Mouse (Mus musculus) intestine, postnatal 0 days (tissue): ENCODE measurements at regions not wholly inside any gene's neighbourhood (a gene's known extent, or its start where the extent isn't known, plus 50 kb on each side); places are given as distances from the start of the nearest gene placed in this dataset.

Source experiments
- ATAC-seq: fragments of 200-750 bp; cut with Nextera tagmentation; 2 replicates; pipeline ENCODE4 v1.8.0; 2017; ENCODE audit warnings: mild to moderate bottlenecking, moderate TSS enrichment, moderate library complexity
- H3K27ac ChIP-seq: fragments of 300-500 bp; sonication (generic); 2 replicates; pipeline ENCODE4 v1.5.1; 2014; ENCODE audit warnings: mild to moderate bottlenecking, low read depth, low read length, moderate library complexity
- H3K27me3 ChIP-seq: fragments of 300-500 bp; sonication (generic); replicated peaks from 2 replicates; pipeline ENCODE4 v1.6.1; 2014; ENCODE audit warnings: low read length, mixed read lengths; ENCODE audit not compliant: control insufficient read depth, insufficient read depth
- H3K36me3 ChIP-seq: fragments of 300-500 bp; sonication (generic); 2 replicates; pipeline ENCODE4 v1.6.1; 2014; ENCODE audit warnings: mild to moderate bottlenecking, moderate library complexity; ENCODE audit not compliant: control insufficient read depth, insufficient read depth
- H3K4me1 ChIP-seq: fragments of 300-500 bp; sonication (generic); replicated peaks from 2 replicates; pipeline ENCODE4 v1.6.1; 2014; ENCODE audit warnings: antibody characterized with exemption, low read length, mixed read lengths; ENCODE audit not compliant: control insufficient read depth, insufficient read depth
- H3K4me2 ChIP-seq: fragments of 300-500 bp; sonication (generic); replicated peaks from 2 replicates; pipeline ENCODE4 v1.6.1; 2014; ENCODE audit warnings: low read depth, mild to moderate bottlenecking, moderate library complexity
- H3K4me3 ChIP-seq: fragments of 300-500 bp; sonication (generic); 2 replicates; pipeline ENCODE4 v1.5.1; 2014; ENCODE audit warnings: low read depth, low read length
- H3K9ac ChIP-seq: fragments of 300-500 bp; sonication (generic); 2 replicates; pipeline ENCODE4 v1.6.1; 2014; ENCODE audit warnings: mild to moderate bottlenecking, low read depth, low read length
- H3K9me3 ChIP-seq: fragments of 300-500 bp; sonication (generic); 2 replicates; pipeline ENCODE4 v1.6.1; 2016; ENCODE audit warnings: mixed run types; ENCODE audit not compliant: control insufficient read depth
- CTCF ChIP-seq: sonication (generic); IDR thresholded peaks from 2 replicates; pipeline ENCODE4 v1.5.1; 2016; ENCODE audit warnings: low read depth, mild to moderate bottlenecking, control low read depth, antibody characterized with exemption, moderate library complexity
- WGBS: fragments of 180-500 bp; shearing (Covaris S2); extraction: QIAGEN DNeasy Blood & Tissue Kit; methylation state at CpG from one replicate; pipeline ENCODE4 v1.1.7; 2014; 5-methylcytosine and 5-hydroxymethylcytosine counted together

DNA sequence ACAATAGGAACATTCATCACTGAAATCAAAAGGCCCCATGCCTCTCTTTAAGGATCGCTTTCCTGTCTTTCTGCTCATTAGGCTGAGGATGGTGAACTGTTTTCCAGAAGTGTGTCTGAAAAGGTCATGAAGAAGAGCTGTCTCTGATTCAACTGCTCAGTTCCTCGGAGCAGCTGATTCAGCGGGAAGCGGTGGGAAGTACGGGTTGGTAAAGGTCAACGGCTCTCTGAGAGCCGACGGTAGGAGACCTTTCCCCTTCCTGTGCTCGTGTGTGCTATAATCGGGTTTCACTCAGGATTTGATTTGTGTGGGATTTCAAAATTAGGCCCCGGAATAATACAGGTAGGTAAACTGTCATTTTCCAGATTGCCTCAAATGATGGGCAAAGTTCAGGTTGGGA is 210.5 kb downstream of the Kcnrg start:
- WGBS, result 53% methylated on average over 11 of the region's 11 CpGs
- no peaks in the 10 kb centered on the region for H3K36me3 ChIP-seq
- no peak overlapping the region for H3K27ac ChIP-seq
- no peaks in the 10 kb centered on the region for H3K27me3 ChIP-seq
- H3K4me3 ChIP-seq, result no peak overlapping the region
- H3K9me3 ChIP-seq, result no peaks in the 10 kb centered on the region
- TF ChIP-seq CTCF, result no peak
- H3K4me1 ChIP-seq, result no peaks in the 10 kb centered on the region
- no peak overlapping the region for H3K9ac ChIP-seq
- no peak overlapping the region for H3K4me2 ChIP-seq
- ATAC-seq, result no peak

DNA sequence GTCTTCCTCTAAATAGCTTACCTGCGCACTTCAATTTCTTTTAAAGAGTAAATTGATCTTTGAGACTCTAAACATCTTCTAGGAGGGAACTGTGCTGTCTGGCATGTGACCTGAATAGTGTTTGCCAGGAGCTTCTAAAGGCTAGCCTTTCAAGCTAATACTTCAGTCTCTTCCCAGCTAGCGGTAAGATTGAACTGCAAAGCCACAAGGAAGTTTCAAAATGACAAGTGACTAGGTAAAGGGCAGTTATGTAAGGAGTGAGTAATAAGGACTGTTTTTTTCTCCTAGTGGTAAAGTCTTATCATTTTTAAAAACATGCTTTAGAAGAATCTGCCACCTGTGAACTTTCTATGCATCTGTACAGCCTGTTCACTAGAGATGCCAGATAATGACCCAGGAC is 211.1 kb downstream of the Kcnrg start:
- no peak overlapping the region for H3K27ac ChIP-seq
- no peak overlapping the region for H3K9ac ChIP-seq
- no peak for ATAC-seq
- H3K9me3 ChIP-seq, result no peaks in the 10 kb centered on the region
- no peaks in the 10 kb centered on the region for H3K4me1 ChIP-seq
- no peak for TF ChIP-seq CTCF
- H3K36me3 ChIP-seq, result no peaks in the 10 kb centered on the region
- H3K27me3 ChIP-seq, result no peaks in the 10 kb centered on the region
- no peak overlapping the region for H3K4me3 ChIP-seq
- WGBS, result 92% methylated on average over 2 of the region's 2 CpGs
- H3K4me2 ChIP-seq, result no peak overlapping the region

GRCm38 (mm10) chr14:61819251-61819650 is 212.0 kb downstream of the Kcnrg start:
- Histone ChIP-seq H3K27ac (no peak overlapping the region), H3K4me1 (no peaks in the 10 kb centered on the region), H3K36me3 (no peaks in the 10 kb centered on the region), H3K4me3 (no peak overlapping the region), H3K27me3 (no peaks in the 10 kb centered on the region), H3K9ac (no peak overlapping the region), H3K9me3 (no peaks in the 10 kb centered on the region), H3K4me2 (no peak overlapping the region)
- ATAC-seq, result no peak
- WGBS, result 74% methylated on average over 2 of the region's 2 CpGs
- TF ChIP-seq CTCF, result no peak

DNA sequence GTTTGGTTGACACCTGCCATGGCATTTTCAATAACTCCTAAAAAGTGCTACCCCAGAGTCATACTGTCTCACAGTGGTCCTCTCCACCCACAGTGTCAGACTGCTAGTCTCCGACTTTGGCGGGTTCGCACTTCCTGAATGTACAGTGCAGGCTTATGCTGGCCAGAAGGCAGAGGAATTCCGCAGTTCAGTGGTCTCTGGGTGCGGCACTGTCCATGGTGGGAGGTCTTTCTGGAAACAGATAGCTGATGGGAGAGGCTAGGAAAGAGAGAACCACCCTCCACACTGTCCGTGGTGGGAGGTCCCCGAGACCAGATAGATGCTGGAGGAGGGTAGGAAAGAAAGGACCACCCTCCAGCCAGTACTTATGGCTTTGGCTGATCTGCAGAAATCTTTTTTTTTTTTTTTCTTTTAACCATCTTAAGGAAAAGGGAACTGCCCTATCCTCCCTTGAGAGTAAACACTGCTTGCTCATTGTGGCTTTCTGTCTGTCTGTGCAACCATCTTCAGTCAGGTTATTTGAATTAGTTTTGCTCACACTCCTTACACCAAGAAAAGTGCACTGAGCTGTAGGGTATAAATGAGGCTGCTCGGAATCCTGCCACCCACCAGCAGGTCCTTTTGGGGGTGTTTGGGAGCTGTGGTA is 227.2 kb downstream of the Kcnrg start:
- Histone ChIP-seq H3K27ac (no peak overlapping the region), H3K27me3 (no peaks in the 10 kb centered on the region), H3K9ac (no peak overlapping the region), H3K4me2 (0 out of 2 replicates have a peak overlapping the region, but pooled peaks have one; percentile 13), H3K36me3 (no peaks in the 10 kb centered on the region), H3K9me3 (no peaks in the 10 kb centered on the region), H3K4me1 (no peaks in the 10 kb centered on the region), H3K4me3 (no peak overlapping the region)
- WGBS, result 47% methylated on average over 8 of the region's 8 CpGs
- TF ChIP-seq CTCF, result no peak
- no peak for ATAC-seq

- 31% methylated on average over 6 of the region's 6 CpGs for WGBS
- no peak overlapping the region for H3K4me3 ChIP-seq
- no peak overlapping the region for H3K9ac ChIP-seq
- H3K27me3 ChIP-seq, result no peaks in the 10 kb centered on the region
- no peak overlapping the region for H3K4me2 ChIP-seq
- no peak overlapping the region for H3K27ac ChIP-seq
- TF ChIP-seq CTCF, result no peak
- no peaks in the 10 kb centered on the region for H3K4me1 ChIP-seq
- H3K36me3 ChIP-seq, result no peaks in the 10 kb centered on the region
- no peak for ATAC-seq
- no peaks in the 10 kb centered on the region for H3K9me3 ChIP-seq
Observed at GRCm38 (mm10) chr14:61835729-61836128, 228.5 kb downstream of the Kcnrg start.

GRCm38 (mm10) chr14:61836231-61836630 is 229.0 kb downstream of the Kcnrg start:
- Histone ChIP-seq H3K9me3 (no peaks in the 10 kb centered on the region), H3K4me2 (no peak overlapping the region), H3K27me3 (no peaks in the 10 kb centered on the region), H3K9ac (no peak overlapping the region), H3K36me3 (no peaks in the 10 kb centered on the region), H3K4me3 (no peak overlapping the region), H3K27ac (no peak overlapping the region), H3K4me1 (no peaks in the 10 kb centered on the region)
- TF ChIP-seq CTCF, result no peak
- 68% methylated on average over 6 of the region's 6 CpGs for WGBS
- no peak for ATAC-seq

DNA sequence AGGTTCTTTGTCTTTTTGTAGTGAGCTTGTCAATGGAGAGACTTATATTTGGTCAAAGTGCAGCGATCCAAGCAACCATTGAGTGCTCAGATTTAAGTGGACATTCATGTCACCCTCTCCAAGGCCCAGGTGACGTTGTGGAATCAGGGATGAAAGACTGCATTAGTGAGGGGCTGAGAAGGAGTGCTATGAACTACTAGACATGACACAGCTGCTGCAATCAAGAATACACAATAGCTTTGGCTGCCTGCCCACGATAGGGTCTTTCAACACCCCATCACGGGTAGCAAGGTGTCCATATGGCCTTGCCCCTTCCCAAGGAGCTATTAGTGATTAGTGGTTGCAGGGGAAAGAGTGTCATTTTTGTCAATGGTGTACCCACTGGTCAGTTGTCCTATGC is 229.7 kb downstream of the Kcnrg start:
- H3K36me3 ChIP-seq, result no peaks in the 10 kb centered on the region
- no peak overlapping the region for H3K27ac ChIP-seq
- H3K27me3 ChIP-seq, result no peaks in the 10 kb centered on the region
- H3K4me3 ChIP-seq, result no peak overlapping the region
- no peak for ATAC-seq
- H3K9me3 ChIP-seq, result no peaks in the 10 kb centered on the region
- H3K9ac ChIP-seq, result no peak overlapping the region
- no peaks in the 10 kb centered on the region for H3K4me1 ChIP-seq
- TF ChIP-seq CTCF, result no peak
- WGBS, result 69% methylated on average over 4 of the region's 4 CpGs
- H3K4me2 ChIP-seq, result no peak overlapping the region
